Mouse (Mus musculus) C2C12 (cell line): ENCODE results near the gene Pnmal2. TPM values are rescaled to one million over a fixed set of nuclear protein-coding genes. Genes with fewer than 3 reads are reported as not detected.

Source experiments
- H3K27me3 ChIP-seq: one replicate; pipeline ENCODE4 v1.6.1; 2011; ENCODE audit not compliant: control insufficient read depth, insufficient read depth, insufficient read length
- H3K36me3 ChIP-seq: one replicate; pipeline ENCODE4 v1.6.1; 2011; ENCODE audit not compliant: control insufficient read depth, insufficient read depth
- H3K4me3 ChIP-seq: one replicate; pipeline ENCODE4 v1.5.1; 2011; ENCODE audit warnings: mild to moderate bottlenecking, control low read depth; ENCODE audit not compliant: poor library complexity, insufficient read depth, severe bottlenecking
- H3K79me2 ChIP-seq: one replicate; pipeline ENCODE4 v1.6.1; 2011; ENCODE audit not compliant: control insufficient read depth, insufficient read depth
- H3K79me3 ChIP-seq: one replicate; pipeline ENCODE4 v1.6.1; 2011; ENCODE audit warnings: low read depth, control low read depth
- H3ac ChIP-seq: one replicate; pipeline ENCODE3; 2011; ENCODE audit warnings: low read depth; ENCODE audit not compliant: control insufficient read depth, insufficient read length
- CEBPB ChIP-seq: IDR thresholded peaks from one replicate; pipeline ENCODE4 v1.6.1; 2011; ENCODE audit warnings: low read depth, mild to moderate bottlenecking, control low read depth, moderate library complexity
- CTCF ChIP-seq: IDR thresholded peaks from one replicate; pipeline ENCODE4 v1.5.1; 2011; ENCODE audit not compliant: control insufficient read depth, insufficient read depth, insufficient read length
- FOSL1 ChIP-seq: IDR thresholded peaks from one replicate; pipeline ENCODE4 v1.8.0; 2011; ENCODE audit warnings: mild to moderate bottlenecking, low read length; ENCODE audit not compliant: poor library complexity, insufficient read depth, severe bottlenecking
- MAX ChIP-seq: IDR thresholded peaks from one replicate; pipeline ENCODE4 v1.6.1; 2011; ENCODE audit warnings: mild to moderate bottlenecking, control low read depth
- MYOD1 ChIP-seq: IDR thresholded peaks from one replicate; pipeline ENCODE4 v1.6.1; 2011; ENCODE audit warnings: low read depth; ENCODE audit not compliant: control insufficient read depth, insufficient read length
- MYOG ChIP-seq: IDR thresholded peaks from one replicate; pipeline ENCODE4 v1.6.1; 2011; ENCODE audit not compliant: control insufficient read depth, insufficient read length; ENCODE audit errors: extremely low read depth
- USF1 ChIP-seq: IDR thresholded peaks from one replicate; pipeline ENCODE4 v1.6.1; 2011; ENCODE audit warnings: low read depth, mild to moderate bottlenecking, control low read depth, moderate library complexity
- polyA plus RNA-seq: library from polyadenylated mRNA; unstranded; fragments of >200 nt; fragmentation: generic; extraction: Trizol; gene quantifications from one replicate; pipeline ENCODE4 v1.2.1, GENCODE M21; 2012; ENCODE audit warnings: missing spikeins

The Pnmal2 gene
- polyA plus RNA-seq, 1 experiment = 12.6 TPM

DNA sequence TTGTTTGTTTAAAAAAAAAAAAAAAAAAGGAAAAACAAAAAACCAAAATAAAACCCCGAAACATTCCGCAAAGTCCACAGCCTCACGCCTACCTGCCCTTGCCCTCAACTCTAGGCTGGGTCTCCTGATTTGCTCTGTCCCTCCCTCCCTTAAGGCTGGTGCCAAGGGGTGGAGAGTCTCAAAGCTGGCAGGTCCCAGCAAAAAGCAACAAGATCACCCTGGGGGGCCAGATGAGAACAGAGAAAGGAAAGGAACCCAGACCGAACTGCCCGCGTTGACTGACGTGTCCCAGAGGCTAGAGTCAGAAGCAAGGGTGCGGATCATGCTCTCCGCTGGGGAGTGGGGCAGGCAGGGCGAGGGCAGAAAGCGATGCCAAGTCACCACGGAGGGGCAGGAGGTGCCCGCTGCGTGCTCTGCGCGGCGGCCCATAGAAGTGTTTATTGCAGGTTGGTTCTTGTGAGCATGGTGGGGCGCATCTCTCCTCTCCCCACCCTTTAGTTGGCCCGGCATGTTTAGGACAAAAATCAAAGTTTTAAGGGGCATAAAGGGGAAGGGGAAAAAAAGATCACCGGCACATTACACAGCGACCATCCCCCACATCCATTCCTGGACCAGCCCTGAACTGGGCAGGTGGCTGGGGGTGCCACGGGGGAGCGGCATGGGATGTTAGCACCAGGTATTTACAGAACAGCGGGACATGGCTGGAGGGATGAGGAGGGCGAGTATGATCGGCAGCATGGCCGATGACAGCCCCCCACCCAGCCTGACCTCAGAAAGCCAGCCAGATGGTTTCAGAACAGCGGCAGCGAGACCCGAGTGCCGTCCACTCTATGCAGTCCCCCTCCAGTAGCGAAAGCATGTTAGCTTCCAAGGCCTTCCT, 28.8 kb upstream of the Pnmal2 start:
- Histone ChIP-seq H3K27me3 (no peaks in the 10 kb centered on the region), H3K79me3 (peaks cover 8% of the 10 kb centered on the region), H3K79me2 (peaks cover 16% of the 10 kb centered on the region), H3K4me3 (no peak overlapping the region), H3ac (no peak overlapping the region), H3K36me3 (peaks cover 30% of the 10 kb centered on the region)
- TF ChIP-seq CEBPB (no peak), MYOD1 (no peak)

DNA sequence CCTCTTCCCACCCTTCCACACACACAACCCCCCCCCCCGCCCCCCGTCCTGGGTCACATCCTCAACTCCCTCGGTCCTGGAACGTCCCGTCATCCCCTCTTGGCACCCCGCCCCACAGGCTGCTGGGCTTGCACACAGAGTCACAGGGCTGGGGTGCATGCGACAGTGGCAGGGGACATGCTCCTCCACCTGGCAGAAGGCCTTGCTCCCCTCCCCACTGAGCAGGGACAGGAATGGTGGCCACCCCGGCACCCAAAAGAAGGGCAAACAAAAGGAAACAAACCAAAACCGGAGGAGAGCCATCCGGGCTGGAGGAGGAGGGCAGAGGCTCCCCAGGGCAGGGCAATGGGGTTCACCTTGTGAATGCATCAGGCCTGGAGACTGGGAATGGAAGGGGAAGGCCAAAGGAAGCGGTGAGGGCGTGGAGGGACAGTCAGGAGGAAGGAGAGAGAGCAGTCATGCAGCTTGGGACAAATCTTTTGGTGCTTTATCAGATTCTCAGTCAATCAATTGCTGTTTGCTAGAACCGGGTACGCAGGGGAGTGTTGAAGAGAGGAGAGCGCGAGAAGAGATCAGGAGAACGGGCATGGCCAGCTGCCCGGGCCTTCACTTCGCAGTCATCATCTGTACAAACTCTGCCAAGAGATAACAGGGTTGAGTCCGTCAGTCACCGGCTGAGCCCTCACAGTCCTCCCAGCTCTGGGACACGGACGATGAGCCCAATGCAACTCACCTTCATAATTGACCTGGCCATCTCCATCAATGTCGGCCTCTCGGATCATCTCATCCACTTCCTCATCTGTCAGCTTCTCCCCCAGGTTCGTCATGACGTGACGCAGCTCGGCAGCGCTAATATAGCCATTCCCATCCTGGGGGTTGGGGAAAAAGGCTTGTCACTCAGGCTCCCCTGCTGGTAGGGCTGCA, 27.9 kb upstream of the Pnmal2 start:
- Histone ChIP-seq H3K36me3 (peaks cover 32% of the 10 kb centered on the region), H3ac (no peak overlapping the region), H3K4me3 (no peak overlapping the region), H3K79me3 (peaks cover 16% of the 10 kb centered on the region), H3K79me2 (peaks cover 25% of the 10 kb centered on the region), H3K27me3 (no peaks in the 10 kb centered on the region)
- no peak for TF ChIP-seq CEBPB
- no peak for TF ChIP-seq CTCF
- TF ChIP-seq MAX = no peak
- no peak for TF ChIP-seq USF1
- no peak for TF ChIP-seq MYOD1
- TF ChIP-seq FOSL1 = no peak
- TF ChIP-seq MYOG = no peak

DNA sequence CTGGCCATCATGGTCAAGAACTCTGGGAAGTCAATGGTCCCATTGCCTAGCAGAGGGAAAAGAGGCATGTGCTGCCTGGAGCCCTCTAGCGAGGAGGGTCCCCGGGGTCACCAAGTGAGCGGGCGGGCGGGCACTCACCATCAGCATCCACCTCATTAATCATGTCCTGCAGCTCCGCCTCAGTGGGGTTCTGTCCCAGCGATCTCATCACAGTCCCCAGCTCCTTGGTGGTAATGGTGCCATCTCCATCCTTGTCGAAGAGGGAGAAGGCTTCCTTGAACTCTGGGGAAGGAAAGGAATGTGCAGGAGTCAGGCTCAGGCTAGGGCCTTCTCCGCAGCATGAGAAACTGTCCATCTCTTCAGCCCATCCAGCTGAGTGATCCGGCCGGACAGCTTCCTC, 27.0 kb upstream of the Pnmal2 start:
- TF ChIP-seq FOSL1 = no peak
- no peak for TF ChIP-seq USF1
- TF ChIP-seq CEBPB = no peak
- no peak for TF ChIP-seq MAX
- TF ChIP-seq CTCF = no peak
- Histone ChIP-seq H3K4me3 (no peak overlapping the region), H3K36me3 (peaks cover 32% of the 10 kb centered on the region), H3ac (no peak overlapping the region), H3K27me3 (no peaks in the 10 kb centered on the region), H3K79me3 (peaks cover 23% of the 10 kb centered on the region), H3K79me2 (peaks cover 33% of the 10 kb centered on the region)

DNA sequence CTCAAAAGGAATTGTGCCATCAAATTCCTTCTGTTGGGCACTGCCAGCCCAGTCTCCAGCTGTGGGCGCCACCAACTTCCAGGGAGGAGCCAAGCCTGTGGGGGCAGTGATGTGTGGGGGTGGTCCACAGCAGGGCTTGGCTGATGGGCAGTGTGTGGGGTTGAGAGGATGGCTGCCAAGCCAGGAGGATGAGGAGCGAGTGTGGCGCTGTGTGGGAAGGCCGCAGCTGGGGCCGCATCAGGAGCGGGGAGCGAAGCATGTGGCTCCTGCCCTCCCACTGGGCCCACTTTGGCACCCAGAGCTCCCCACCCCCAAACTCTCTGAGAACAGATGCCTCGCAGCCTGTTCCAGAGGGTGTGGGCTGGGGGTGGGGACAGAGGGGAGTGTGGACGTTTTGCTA, 26.5 kb upstream of the Pnmal2 start:
- Histone ChIP-seq H3K27me3 (no peaks in the 10 kb centered on the region), H3K36me3 (peaks cover 32% of the 10 kb centered on the region), H3K79me2 (peaks cover 39% of the 10 kb centered on the region), H3K79me3 (peaks cover 28% of the 10 kb centered on the region), H3ac (no peak overlapping the region), H3K4me3 (no peak overlapping the region)
- no peak for TF ChIP-seq MYOG

DNA sequence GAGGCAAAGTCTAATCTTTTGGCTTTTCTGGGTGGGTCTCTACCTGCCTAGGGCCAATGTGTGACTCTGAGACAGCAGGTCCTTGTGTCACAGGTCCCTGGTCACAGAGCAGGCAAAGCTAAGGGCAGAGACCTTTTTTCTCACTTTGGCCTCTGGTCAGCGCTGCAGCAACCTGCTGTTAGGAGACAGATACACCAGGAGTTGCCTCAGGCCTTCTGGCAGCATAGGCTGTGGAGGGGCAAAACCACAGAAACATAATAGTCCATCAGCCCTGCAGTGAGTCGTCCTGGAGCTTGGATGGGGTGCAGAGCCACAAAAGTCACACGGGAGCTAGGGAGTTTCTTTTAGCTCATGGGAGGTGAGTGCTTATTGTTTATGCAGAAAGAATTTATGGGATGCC, 25.8 kb upstream of the Pnmal2 start:
- peaks cover 45% of the 10 kb centered on the region for H3K79me2 ChIP-seq

More for the DNA sequence above, 25.8 kb upstream of the Pnmal2 start:
- Histone ChIP-seq H3ac (no peak overlapping the region), H3K36me3 (peaks cover 32% of the 10 kb centered on the region), H3K27me3 (no peaks in the 10 kb centered on the region), H3K4me3 (no peak overlapping the region), H3K79me3 (peaks cover 32% of the 10 kb centered on the region)
- TF ChIP-seq FOSL1 (no peak), MYOG (no peak), MAX (no peak), CEBPB (no peak), USF1 (no peak), MYOD1 (no peak), CTCF (no peak)
